Mouse (Mus musculus) spleen, adult 2 months (tissue): ENCODE results near the gene Zfp282. TPM values are rescaled to one million over a fixed set of nuclear protein-coding genes. Genes with fewer than 3 reads are reported as not detected.

Source experiments
- DNase-seq, 2 experiments: peaks; one replicate each; pipeline versions ENCODE4 v3.0.0 to v3.0.0-alpha.2; 2012 to 2021; ENCODE audit warnings: low spot score in 2 of 2, low read depth in 1 of 2
- H3K27ac ChIP-seq: fragments of 200-500 bp; 2 replicates; pipeline ENCODE4 v1.5.1; 2012; ENCODE audit warnings: low read length, inconsistent platforms; ENCODE audit not compliant: insufficient read depth
- H3K27me3 ChIP-seq: fragments of 200-500 bp; 2 replicates; pipeline ENCODE4 v1.6.1; 2012; ENCODE audit warnings: mild to moderate bottlenecking, moderate library complexity, low read length, inconsistent platforms; ENCODE audit not compliant: control insufficient read depth, insufficient read depth
- H3K36me3 ChIP-seq: fragments of 200-500 bp; 2 replicates; pipeline ENCODE4 v1.6.1; 2012; ENCODE audit warnings: mild to moderate bottlenecking, low read length, inconsistent platforms; ENCODE audit not compliant: control insufficient read depth, insufficient read depth
- H3K4me1 ChIP-seq: fragments of 200-500 bp; 2 replicates; pipeline ENCODE4 v1.6.1; 2011; ENCODE audit warnings: inconsistent platforms; ENCODE audit not compliant: control insufficient read depth, insufficient read depth, insufficient read length
- H3K4me3 ChIP-seq: fragments of 200-500 bp; 2 replicates; pipeline ENCODE4 v1.5.1; 2011; ENCODE audit warnings: mild to moderate bottlenecking, inconsistent platforms; ENCODE audit not compliant: insufficient read depth, insufficient read length; ENCODE audit errors: extremely low read depth
- CTCF ChIP-seq: fragments of 200-500 bp; IDR thresholded peaks from 2 replicates; pipeline ENCODE4 v1.5.1; 2011; ENCODE audit warnings: mild to moderate bottlenecking, inconsistent platforms; ENCODE audit not compliant: insufficient read depth, insufficient read length, insufficient replicate concordance; ENCODE audit errors: extremely low read depth
- POLR2A ChIP-seq: fragments of 200-500 bp; IDR thresholded peaks from 2 replicates; pipeline ENCODE4 v1.6.1; 2011; ENCODE audit warnings: low read depth, low read length, inconsistent platforms
- WGBS: fragments of 180-500 bp; shearing (Covaris S2); methylation state at CpG from one replicate; pipeline ENCODE4 v1.1.7; 2018; 5-methylcytosine and 5-hydroxymethylcytosine counted together
- polyA plus RNA-seq: library from polyadenylated mRNA; depleted of rRNA; stranded (reverse); fragments of >200 nt; gene quantifications from 2 replicates; pipeline ENCODE4 v1.2.3, GENCODE M21; 2012

Gene Zfp282
- polyA plus RNA-seq, 1 experiment = 6.3 TPM

DNA sequence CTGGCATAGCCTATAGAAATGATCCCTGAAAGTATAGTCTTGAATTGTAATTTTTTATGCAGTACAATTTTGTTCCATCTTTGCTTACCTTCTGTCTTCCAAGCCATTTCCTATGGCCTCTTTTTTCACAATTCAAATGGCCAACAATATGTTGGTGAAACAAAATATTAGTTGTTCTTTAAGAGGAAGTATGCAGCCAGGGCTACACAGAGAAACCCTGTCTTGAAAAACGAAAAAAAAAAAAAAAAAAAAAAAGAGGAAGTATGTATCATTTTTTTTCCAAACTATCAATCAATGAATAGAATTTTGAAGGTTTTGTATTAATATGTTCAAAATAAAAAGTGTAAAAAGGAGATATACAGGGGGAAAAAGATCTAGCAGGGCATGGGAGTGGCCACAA lies 34.6 kb downstream of the Zfp282 start:
- Histone ChIP-seq H3K4me1 (no peaks in the 10 kb centered on the region), H3K27ac (no peak overlapping the region), H3K36me3 (peaks cover 2% of the 10 kb centered on the region), H3K27me3 (no peaks in the 10 kb centered on the region), H3K4me3 (no peak overlapping the region)
- no peak for DNase-seq
- TF ChIP-seq POLR2A (no peak), CTCF (no peak)
- WGBS = 0% methylated on average over 1 of the region's 1 CpGs

- WGBS = 68% methylated on average over 3 of the region's 3 CpGs
- no peaks in the 10 kb centered on the region for H3K27me3 ChIP-seq
- no peak for TF ChIP-seq CTCF
- no peak for TF ChIP-seq POLR2A
- H3K4me3 ChIP-seq = no peak overlapping the region
- no peaks in the 10 kb centered on the region for H3K36me3 ChIP-seq
- no peaks in the 10 kb centered on the region for H3K4me1 ChIP-seq
- H3K27ac ChIP-seq = no peak overlapping the region
- no peak for DNase-seq
Observed at GRCm38 (mm10) chr6:47912991-47913390, 36.0 kb downstream of the Zfp282 start.

DNA sequence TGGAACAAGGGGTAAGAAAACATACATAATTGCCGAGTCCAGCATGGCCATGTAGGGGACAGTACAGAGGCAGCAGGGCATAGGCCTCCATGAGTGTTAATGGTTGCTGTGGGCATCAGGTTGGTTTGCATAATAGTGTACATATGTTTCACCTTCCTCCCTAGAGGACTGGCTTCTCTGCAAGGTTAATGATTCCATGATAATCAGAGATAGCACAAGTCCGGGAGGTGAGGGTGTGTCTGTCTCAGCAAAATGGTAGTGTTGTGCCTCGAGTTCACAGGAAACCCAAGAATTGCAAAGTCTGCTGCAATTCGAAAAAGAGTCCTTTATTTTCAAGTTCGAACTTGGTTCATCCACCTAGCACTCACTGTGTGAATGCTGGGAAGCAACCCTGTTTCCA lies 40.0 kb downstream of the Zfp282 start:
- Histone ChIP-seq H3K27me3 (no peaks in the 10 kb centered on the region), H3K36me3 (no peaks in the 10 kb centered on the region), H3K27ac (no peak overlapping the region), H3K4me3 (no peak overlapping the region), H3K4me1 (peaks cover 4% of the 10 kb centered on the region; the same call in 1 of the 2 replicates)
- DNase-seq = no peak
- 78% methylated on average over 5 of the region's 5 CpGs for WGBS
- TF ChIP-seq POLR2A = no peak
- no peak for TF ChIP-seq CTCF

DNA sequence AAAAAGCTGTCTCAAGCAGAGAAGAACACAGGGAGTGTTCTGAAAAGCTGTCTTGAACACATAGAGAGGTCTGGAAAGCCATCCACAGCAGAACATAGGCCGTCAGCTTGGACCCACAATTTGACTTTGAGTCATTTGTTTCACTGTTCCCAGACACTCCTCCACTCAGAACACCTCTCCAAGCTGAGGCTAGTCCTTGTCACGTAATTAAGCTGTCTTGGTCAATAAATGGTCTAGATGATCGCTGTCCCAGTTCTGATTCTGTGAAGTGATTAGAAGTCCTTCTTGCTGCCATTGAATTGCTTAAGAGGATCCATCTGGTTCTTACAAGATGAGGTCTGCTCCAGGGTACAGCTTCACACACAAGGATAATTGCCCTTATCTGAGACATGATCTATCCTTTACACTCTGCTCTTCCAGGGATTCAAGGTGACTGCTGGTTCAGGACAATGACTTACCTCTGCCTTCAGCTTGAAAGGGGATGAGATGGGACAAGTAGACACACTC lies 41.8 kb downstream of the Zfp282 start:
- Histone ChIP-seq H3K4me3 (no peak overlapping the region), H3K4me1 (peaks cover 8% of the 10 kb centered on the region; the same call in 1 of the 2 replicates), H3K27ac (no peak overlapping the region), H3K36me3 (no peaks in the 10 kb centered on the region), H3K27me3 (no peaks in the 10 kb centered on the region)
- 93% methylated on average over 3 of the region's 3 CpGs for WGBS
- no peak for TF ChIP-seq POLR2A
- no peak for DNase-seq

DNA sequence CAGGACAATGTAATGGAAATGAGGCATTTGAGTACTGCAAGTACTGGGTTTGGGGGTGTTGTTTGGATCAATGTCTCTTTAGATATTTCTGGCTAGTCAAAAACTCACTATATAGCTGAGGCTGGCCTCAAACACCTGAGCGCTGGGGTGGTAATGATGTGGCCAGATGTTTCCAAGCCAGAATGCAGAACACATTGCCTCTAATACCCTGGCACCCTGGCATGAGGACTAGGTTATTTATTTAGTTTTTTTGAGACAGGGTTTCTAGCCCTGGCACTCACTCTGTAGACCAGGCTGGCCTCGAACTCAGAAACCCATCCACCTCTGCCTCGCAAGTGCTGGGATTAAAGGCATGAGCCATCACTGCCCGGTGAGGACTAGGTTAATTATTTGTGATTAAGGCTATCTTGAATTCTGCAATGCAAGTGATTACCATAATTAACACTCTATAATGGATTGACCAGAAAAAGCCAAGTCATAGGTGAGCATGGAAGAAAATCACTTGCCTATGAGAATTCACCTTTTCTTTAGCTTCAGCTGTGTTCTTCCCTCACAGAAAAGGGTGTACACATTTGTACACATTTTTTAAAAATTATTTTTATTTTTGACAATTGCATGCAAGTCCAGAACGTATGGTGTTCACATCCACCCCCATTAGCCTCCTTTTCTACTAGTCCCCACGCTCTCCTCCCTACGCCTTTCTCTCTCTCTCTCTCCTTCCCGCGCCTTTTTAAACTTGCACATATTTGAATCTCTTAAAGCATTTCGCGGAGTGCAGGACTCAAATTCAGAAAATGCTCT lies 42.8 kb downstream of the Zfp282 start:
- Histone ChIP-seq H3K4me3 (peak overlapping the region; percentile 96), H3K4me1 (peaks cover 8% of the 10 kb centered on the region; the same call in 1 of the 2 replicates), H3K27me3 (no peaks in the 10 kb centered on the region), H3K36me3 (no peaks in the 10 kb centered on the region), H3K27ac (0 out of 2 replicates have a peak overlapping the region, but pooled peaks have one; percentile 96)
- TF ChIP-seq POLR2A (no peak), CTCF (no peak)
- 34% methylated on average over 11 of the region's 11 CpGs for WGBS
- DNase-seq = no peak

- Histone ChIP-seq H3K27ac (peak within 1 kb of the TSS; percentile 96), H3K27me3 (no peaks in the 10 kb centered on the region), H3K4me1 (peaks cover 8% of the 10 kb centered on the region; the same call in 1 of the 2 replicates), H3K4me3 (peak within 1 kb of the TSS; percentile 96), H3K36me3 (no peaks in the 10 kb centered on the region)
- 1% methylated on average over 67 of the region's 67 CpGs for WGBS
- peak; percentile 68 to 82 for DNase-seq
- TF ChIP-seq POLR2A (peak; percentile 2; the same call in 1 of the 2 replicates), CTCF (peak; percentile 44; the same call in 1 of the 2 replicates)
Observed at GRCm38 (mm10) chr6:47920447-47921340, 43.7 kb downstream of the Zfp282 start, which contains the start of gene Zfp212. Zfp212 (plus strand) TSS chr6:47920476.
